Mouse (Mus musculus) midbrain, embryonic 12.5 days (tissue): ENCODE data around the gene Clstn2. TPM values are rescaled to one million over a fixed set of nuclear protein-coding genes. Genes with fewer than 3 reads are reported as not detected.

Experiments
- ATAC-seq: fragments of 200-750 bp; cut with Nextera tagmentation; 2 replicates; pipeline ENCODE4 v1.8.0; 2017; ENCODE audit warnings: low read depth, moderate TSS enrichment, moderate library complexity; ENCODE audit not compliant: low FRiP score
- H3K27ac ChIP-seq: fragments of 300-500 bp; sonication (generic); replicated peaks from 2 replicates; pipeline ENCODE4 v1.5.1; 2016; ENCODE audit warnings: mild to moderate bottlenecking
- H3K27me3 ChIP-seq: fragments of 300-500 bp; sonication (generic); 2 replicates; pipeline ENCODE4 v1.6.1; 2016; ENCODE audit warnings: mild to moderate bottlenecking
- H3K36me3 ChIP-seq: fragments of 300-500 bp; sonication (generic); 2 replicates; pipeline ENCODE4 v1.6.1; 2016
- H3K4me1 ChIP-seq: fragments of 300-500 bp; sonication (generic); 2 replicates; pipeline ENCODE4 v1.6.1; 2016
- H3K4me2 ChIP-seq: fragments of 300-500 bp; sonication (generic); replicated peaks from 2 replicates; pipeline ENCODE4 v1.6.1; 2016; ENCODE audit warnings: mild to moderate bottlenecking, moderate library complexity
- H3K4me3 ChIP-seq: fragments of 300-500 bp; sonication (generic); 2 replicates; pipeline ENCODE4 v1.5.1; 2016; ENCODE audit warnings: mild to moderate bottlenecking
- H3K9ac ChIP-seq: fragments of 300-500 bp; sonication (generic); replicated peaks from 2 replicates; pipeline ENCODE4 v1.6.1; 2016; ENCODE audit warnings: mild to moderate bottlenecking, moderate library complexity
- H3K9me3 ChIP-seq: fragments of 300-500 bp; sonication (generic); 2 replicates; pipeline ENCODE4 v1.6.1; 2016; ENCODE audit warnings: mild to moderate bottlenecking
- WGBS: fragments of 180-500 bp; shearing (Covaris S2); methylation state at CpG from one replicate; pipeline ENCODE4 v1.1.7; 2016; 5-methylcytosine and 5-hydroxymethylcytosine counted together
- polyA plus RNA-seq: library from polyadenylated mRNA; unstranded; fragments of >200 nt; fragmentation: Nextera tagmentation; extraction: Ambion mirVana; gene quantifications from 2 replicates; pipeline ENCODE4 v1.2.1, GENCODE M21; 2016

Gene Clstn2
- polyA plus RNA-seq, 1 experiment from 2014 or later, result 3.4 TPM

DNA sequence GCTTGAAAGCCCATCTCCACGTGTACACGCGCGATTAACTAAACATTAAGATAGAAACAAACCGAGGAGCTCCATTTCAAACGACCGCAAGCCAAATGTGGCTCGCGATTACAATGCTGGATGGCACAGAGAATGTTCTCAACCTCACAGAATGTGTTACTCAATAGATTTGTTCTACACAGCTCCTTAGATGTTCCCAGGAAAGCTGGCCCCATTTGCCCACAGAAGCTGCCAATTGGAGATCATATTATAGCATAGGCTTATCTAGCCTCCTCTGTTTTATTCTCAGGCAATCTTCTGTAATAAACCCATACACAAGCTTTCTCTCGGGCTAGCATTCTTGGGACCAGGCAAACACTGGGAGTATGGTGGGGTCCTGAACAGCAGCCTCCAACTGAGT, 334.9 kb downstream of the Clstn2 start:
- H3K27ac ChIP-seq, result no peak overlapping the region
- H3K9ac ChIP-seq, result no peak overlapping the region
- no peak for ATAC-seq
- WGBS, result 92% methylated on average over 10 of the region's 10 CpGs
- H3K4me1 ChIP-seq, result no peaks in the 10 kb centered on the region
- H3K4me2 ChIP-seq, result no peak overlapping the region
- H3K4me3 ChIP-seq, result no peak overlapping the region
- peaks cover 72% of the 10 kb centered on the region for H3K27me3 ChIP-seq
- no peaks in the 10 kb centered on the region for H3K9me3 ChIP-seq
- H3K36me3 ChIP-seq, result no peaks in the 10 kb centered on the region

DNA sequence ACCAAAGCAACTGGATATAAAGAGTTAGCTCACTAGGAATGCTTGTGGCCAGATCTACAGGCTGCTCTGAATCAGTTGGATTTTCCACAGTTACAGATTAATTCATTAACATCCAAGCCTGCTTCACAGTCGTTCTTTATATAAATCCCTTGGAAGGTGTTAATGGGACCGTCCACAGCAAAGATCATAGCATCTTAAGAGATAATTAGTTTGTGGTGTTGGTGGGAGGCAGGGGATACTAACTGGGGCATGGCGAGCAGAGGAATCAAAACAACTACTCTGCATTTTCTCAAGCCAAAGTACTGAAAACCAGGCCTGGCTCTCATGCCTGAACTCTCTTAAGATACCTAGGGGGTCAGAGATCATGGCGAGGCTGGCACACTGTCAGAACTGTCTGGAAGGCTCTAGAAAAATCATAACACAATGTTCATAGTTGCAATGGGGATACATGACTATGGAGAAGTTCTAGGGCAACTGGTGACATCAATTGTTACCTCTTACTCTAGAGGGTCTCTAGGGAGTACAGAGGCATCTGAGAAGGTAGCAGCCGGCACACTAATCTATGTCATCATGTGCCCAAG, 336.2 kb downstream of the Clstn2 start:
- Histone ChIP-seq H3K27me3 (peaks cover 63% of the 10 kb centered on the region), H3K9ac (no peak overlapping the region), H3K27ac (no peak overlapping the region), H3K4me2 (no peak overlapping the region), H3K9me3 (no peaks in the 10 kb centered on the region), H3K4me1 (no peaks in the 10 kb centered on the region), H3K4me3 (no peak overlapping the region), H3K36me3 (no peaks in the 10 kb centered on the region)
- ATAC-seq, result no peak
- 77% methylated on average over 5 of the region's 5 CpGs for WGBS

DNA sequence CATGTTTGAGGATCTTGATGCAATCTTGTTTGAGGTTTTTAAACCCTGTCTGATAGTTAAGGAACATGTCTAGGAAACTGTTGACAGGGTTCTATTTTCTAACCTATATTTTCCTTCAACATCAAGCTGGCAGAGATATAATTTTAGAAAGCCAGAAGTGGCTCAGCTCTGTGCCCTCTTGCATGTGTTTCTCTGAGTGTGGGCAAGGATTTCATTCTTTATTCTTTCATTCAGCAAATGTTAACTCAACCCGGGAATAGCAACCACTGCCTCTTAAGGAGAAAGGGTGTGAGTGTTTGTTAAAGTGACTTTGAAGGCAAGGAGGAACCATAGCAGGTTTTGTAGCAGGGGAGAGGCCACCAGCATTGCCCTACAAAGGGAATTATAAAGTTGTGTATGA, 337.7 kb downstream of the Clstn2 start:
- WGBS, result 64% methylated on average over 1 of the region's 1 CpGs
- H3K36me3 ChIP-seq, result no peaks in the 10 kb centered on the region

DNA sequence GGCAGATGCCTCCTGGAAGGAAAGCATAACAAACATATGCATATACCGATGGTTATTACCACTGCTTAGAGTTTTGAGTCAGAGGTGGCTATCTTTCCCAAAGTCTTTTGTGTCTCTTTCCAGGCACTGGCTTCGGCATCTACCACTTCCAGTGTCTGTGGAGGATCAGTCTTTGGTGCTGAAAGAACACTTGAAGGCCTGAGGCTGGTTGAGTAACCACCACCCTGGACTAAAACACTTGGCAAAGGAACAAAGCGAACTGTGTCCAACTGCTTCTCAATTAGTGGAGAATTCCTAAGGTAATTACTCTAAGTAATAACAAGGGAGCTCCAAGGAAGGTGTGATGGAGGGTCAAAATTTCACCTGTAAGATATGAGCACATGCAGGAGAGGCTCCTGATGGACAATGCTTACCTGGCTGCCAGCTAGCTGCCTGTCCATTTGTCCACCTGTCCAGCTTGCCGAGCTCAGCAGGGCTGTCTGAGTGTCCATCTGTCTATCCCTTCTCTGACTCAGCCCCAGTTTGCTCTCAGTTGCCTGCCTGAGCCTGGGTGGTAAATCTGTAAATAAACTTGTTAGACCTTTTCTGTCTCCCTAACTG, 346.1 kb downstream of the Clstn2 start:
- no peak overlapping the region for H3K4me3 ChIP-seq
- no peak for ATAC-seq
- H3K9ac ChIP-seq, result no peak overlapping the region
- no peaks in the 10 kb centered on the region for H3K36me3 ChIP-seq
- 92% methylated on average over 4 of the region's 4 CpGs for WGBS
- H3K4me1 ChIP-seq, result peaks cover 2% of the 10 kb centered on the region; the same call in 1 of the 2 replicates
- H3K27ac ChIP-seq, result no peak overlapping the region
- H3K27me3 ChIP-seq, result peaks cover 7% of the 10 kb centered on the region; the same call in 1 of the 2 replicates
- no peak overlapping the region for H3K4me2 ChIP-seq
- H3K9me3 ChIP-seq, result no peaks in the 10 kb centered on the region

More for the DNA sequence above, 337.7 kb downstream of the Clstn2 start:
- Histone ChIP-seq H3K9me3 (no peaks in the 10 kb centered on the region), H3K27ac (no peak overlapping the region), H3K4me2 (no peak overlapping the region), H3K9ac (no peak overlapping the region), H3K4me3 (no peak overlapping the region), H3K27me3 (peaks cover 50% of the 10 kb centered on the region), H3K4me1 (no peaks in the 10 kb centered on the region)
- ATAC-seq, result no peak

DNA sequence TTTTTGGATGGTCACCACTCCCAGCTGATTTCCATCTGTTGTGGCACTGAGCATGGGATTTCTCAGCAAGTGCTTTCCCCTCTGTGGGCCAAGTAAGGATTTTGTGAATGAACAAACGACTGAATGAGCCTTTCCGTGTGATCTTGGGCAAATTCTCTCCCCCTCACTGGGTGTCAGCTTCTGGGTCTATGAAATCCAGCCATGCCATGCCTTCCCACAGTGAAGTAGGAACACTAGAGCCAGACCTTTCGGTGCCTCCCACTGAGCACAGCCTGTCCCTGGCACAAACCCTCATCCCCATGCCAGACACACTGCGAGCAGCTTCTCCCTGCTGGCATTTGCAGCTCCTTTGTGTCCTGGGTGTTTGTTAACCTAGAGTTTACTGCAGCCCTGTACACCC, 347.3 kb downstream of the Clstn2 start:
- ATAC-seq, result no peak
- Histone ChIP-seq H3K36me3 (no peaks in the 10 kb centered on the region), H3K27me3 (peaks cover 7% of the 10 kb centered on the region; the same call in 1 of the 2 replicates), H3K27ac (no peak overlapping the region), H3K9me3 (no peaks in the 10 kb centered on the region), H3K4me2 (no peak overlapping the region), H3K4me1 (peaks cover 2% of the 10 kb centered on the region; the same call in 1 of the 2 replicates), H3K4me3 (no peak overlapping the region), H3K9ac (no peak overlapping the region)
- WGBS, result 74% methylated on average over 4 of the region's 4 CpGs

DNA sequence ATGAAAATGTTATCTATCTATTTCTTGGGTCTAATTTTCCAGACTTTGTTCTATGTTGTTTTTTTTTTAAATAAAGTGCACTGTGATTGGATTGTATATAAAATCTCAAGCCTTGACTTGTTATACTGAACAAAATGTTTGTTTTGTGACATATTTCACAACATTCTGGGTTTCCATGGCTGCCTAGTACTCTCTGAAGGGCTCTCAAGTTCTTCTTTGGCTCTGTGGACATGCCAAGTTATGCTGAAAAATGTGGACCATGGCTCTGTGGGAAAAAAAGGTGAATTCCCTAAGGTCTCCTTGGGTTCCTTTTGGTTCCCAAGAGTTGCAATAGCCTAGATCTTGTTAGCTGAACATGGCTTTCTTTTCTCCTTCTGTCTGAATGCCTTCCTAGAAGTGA, 353.1 kb downstream of the Clstn2 start:
- Histone ChIP-seq H3K9me3 (no peaks in the 10 kb centered on the region), H3K4me2 (no peak overlapping the region), H3K27me3 (peaks cover 2% of the 10 kb centered on the region; the same call in 1 of the 2 replicates), H3K4me1 (peaks cover 2% of the 10 kb centered on the region; the same call in 1 of the 2 replicates), H3K9ac (no peak overlapping the region), H3K4me3 (no peak overlapping the region), H3K27ac (no peak overlapping the region), H3K36me3 (no peaks in the 10 kb centered on the region)
- ATAC-seq, result no peak

DNA sequence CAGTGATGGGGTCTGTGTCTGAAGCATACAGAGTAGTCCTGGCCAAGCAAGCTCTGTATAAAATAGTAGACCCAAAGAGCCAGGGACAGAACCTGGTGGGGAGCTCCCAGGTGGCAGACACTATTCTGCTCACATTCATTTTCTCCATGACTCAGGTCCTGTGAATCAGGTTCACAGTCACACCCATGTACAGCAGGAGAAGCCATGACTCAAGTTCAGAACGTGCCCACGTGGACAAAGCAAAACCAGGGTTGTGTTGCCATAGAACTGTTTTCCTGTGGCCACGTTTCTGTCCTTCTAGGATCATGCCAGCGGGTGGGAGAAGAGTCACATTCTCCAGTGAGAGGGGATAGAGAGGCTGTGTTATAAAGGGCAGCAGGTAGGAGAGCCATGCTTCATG, 353.9 kb downstream of the Clstn2 start:
- Histone ChIP-seq H3K4me2 (no peak overlapping the region), H3K27me3 (peaks cover 2% of the 10 kb centered on the region; the same call in 1 of the 2 replicates), H3K36me3 (no peaks in the 10 kb centered on the region), H3K9me3 (no peaks in the 10 kb centered on the region), H3K4me3 (no peak overlapping the region), H3K27ac (no peak overlapping the region), H3K4me1 (peaks cover 2% of the 10 kb centered on the region; the same call in 1 of the 2 replicates), H3K9ac (no peak overlapping the region)
- no peak for ATAC-seq
- WGBS, result 89% methylated on average over 4 of the region's 4 CpGs

DNA sequence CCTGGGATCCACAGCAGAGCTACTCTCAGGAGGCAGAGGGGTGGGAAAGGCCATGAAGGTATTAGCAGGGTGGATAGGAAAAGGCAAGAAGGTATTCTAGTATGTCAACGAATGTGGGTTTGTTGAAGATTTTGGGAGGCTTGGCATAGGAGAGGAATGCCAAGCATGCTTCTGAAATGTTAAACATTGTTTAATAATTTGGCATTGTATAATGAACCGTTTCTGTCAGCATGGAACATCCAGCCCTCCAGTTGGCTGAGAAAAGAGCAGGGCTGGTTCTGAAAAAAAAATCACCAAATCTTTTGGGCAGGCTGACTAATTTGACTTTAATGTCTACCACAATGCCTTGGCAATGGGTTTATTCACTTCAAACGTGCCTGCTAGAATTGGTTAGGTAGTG, 355.9 kb downstream of the Clstn2 start:
- Histone ChIP-seq H3K9ac (no peak overlapping the region), H3K4me3 (no peak overlapping the region), H3K4me2 (no peak overlapping the region), H3K27ac (no peak overlapping the region), H3K27me3 (peaks cover 5% of the 10 kb centered on the region; the same call in 1 of the 2 replicates), H3K36me3 (no peaks in the 10 kb centered on the region), H3K4me1 (peaks cover 3% of the 10 kb centered on the region), H3K9me3 (no peaks in the 10 kb centered on the region)
- WGBS, result 73% methylated on average over 3 of the region's 3 CpGs
- no peak for ATAC-seq

DNA sequence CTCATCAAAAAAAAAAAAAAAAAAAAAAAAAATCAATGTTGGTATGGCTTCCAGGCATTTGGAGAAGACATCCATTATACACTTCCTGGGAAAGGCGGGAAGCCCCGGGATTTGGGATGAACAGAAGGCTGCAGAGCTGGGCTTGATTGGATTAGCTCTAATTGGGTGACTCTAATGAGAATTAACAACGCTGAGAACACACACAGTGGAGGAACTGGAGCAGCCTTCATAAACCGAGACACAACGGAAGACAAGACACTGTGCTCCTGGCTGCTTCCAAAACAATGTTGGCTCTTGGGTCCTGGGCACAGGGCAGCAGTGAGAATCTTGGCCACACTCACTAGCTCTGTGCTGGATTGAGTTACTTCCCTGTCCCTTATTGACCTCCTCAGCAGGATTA, 360.3 kb downstream of the Clstn2 start:
- Histone ChIP-seq H3K9ac (no peak overlapping the region), H3K27ac (no peak overlapping the region), H3K9me3 (no peaks in the 10 kb centered on the region), H3K36me3 (no peaks in the 10 kb centered on the region), H3K4me2 (no peak overlapping the region), H3K4me3 (no peak overlapping the region), H3K27me3 (peaks cover 16% of the 10 kb centered on the region), H3K4me1 (peaks cover 6% of the 10 kb centered on the region)
- 9% methylated on average over 5 of the region's 5 CpGs for WGBS
- no peak for ATAC-seq

DNA sequence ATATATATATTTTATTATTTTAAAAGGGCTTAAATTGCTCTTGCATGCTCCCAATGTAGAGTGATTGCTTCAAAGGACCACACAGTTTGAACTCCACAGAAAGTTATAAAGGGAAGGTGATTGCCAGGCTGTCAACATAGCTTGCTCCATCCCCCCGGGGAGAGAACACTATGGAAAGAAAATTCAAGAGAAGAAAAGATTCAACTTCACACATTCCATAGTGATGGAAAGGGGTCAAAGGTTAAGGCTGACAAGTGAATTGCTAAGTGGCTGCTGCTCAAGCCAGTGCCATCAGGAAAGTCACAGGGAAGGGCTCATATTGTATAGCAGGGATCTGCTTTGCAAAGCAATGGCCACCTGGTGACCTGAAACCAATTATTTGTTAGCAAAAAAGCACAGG, 360.8 kb downstream of the Clstn2 start:
- Histone ChIP-seq H3K9ac (no peak overlapping the region), H3K4me3 (no peak overlapping the region), H3K27ac (no peak overlapping the region), H3K4me2 (no peak overlapping the region), H3K36me3 (no peaks in the 10 kb centered on the region), H3K9me3 (no peaks in the 10 kb centered on the region), H3K27me3 (peaks cover 17% of the 10 kb centered on the region), H3K4me1 (peaks cover 6% of the 10 kb centered on the region)
- ATAC-seq, result 0 out of 2 replicates have a peak, but pooled peaks have one; percentile 27
- WGBS, result 3% methylated on average over 1 of the region's 1 CpGs

DNA sequence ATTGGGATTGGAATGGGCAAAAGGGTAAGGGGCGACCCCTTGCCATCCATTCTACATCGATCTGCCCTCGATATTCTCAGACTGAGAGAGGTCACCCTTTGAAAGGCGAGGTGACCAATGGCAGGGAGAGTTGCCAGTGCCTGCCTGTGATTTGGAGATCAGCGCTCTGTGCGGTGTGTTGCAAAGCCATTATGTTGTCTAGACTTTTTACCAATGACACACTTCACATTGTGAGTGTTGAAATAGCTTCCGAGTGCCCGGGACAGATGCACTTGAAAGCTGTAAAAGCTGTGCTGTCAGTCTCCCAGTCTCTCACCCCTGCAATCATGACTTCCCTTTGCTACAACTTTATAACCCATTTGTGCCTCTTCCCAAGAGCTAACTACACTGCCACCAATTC, 362.3 kb downstream of the Clstn2 start:
- Histone ChIP-seq H3K27ac (no peak overlapping the region), H3K27me3 (peaks cover 15% of the 10 kb centered on the region), H3K4me1 (peaks cover 6% of the 10 kb centered on the region), H3K9me3 (no peaks in the 10 kb centered on the region), H3K9ac (no peak overlapping the region), H3K4me2 (no peak overlapping the region), H3K4me3 (no peak overlapping the region), H3K36me3 (no peaks in the 10 kb centered on the region)
- 65% methylated on average over 8 of the region's 8 CpGs for WGBS
- ATAC-seq, result no peak

DNA sequence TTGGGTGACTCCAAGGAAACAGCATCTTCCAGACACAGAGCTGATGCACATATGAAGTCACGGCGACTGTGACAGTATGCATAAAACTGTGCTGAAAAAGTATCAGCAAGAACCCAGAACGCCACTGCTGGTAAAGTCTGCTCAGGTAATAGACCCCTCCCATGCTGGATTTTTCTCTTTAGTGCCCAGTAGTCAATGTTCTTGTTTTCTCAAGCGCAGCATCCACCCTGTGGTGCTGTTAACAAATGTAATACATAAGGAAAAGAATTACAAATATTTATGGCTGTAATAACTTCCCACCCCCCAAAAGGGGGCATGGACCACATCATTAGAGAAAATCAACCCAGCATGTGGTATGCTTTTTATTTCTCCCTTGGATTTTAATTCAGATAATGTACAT, 372.0 kb downstream of the Clstn2 start:
- ATAC-seq, result no peak

More for the DNA sequence above, 372.0 kb downstream of the Clstn2 start:
- Histone ChIP-seq H3K4me3 (no peak overlapping the region), H3K4me2 (no peak overlapping the region), H3K9ac (no peak overlapping the region), H3K27me3 (no peaks in the 10 kb centered on the region), H3K36me3 (no peaks in the 10 kb centered on the region), H3K9me3 (no peaks in the 10 kb centered on the region), H3K27ac (no peak overlapping the region), H3K4me1 (no peaks in the 10 kb centered on the region)
- WGBS, result 87% methylated on average over 4 of the region's 4 CpGs
